Mouse (Mus musculus): ENCODE measurements around the gene Casc4. TPM values are rescaled to one million over a fixed set of nuclear protein-coding genes. Genes with fewer than 3 reads are reported as not detected.

Gene Casc4
- polyA plus RNA-seq, 1 experiment from 2014 or later, result 24.4 TPM

- Histone ChIP-seq H3K4me3 (replicated peaks) (no peak overlapping the region), H3K9ac (replicated peaks) (no peak overlapping the region), H3K9me3 (no peaks in the 10 kb centered on the region), H3K4me1 (replicated peaks) (no peaks in the 10 kb centered on the region), H3K36me3 (no peaks in the 10 kb centered on the region), H3K27me3 (no peaks in the 10 kb centered on the region), H3K27ac (no peak overlapping the region), H3K4me2 (no peak overlapping the region)
- ATAC-seq (ENCODE audit: insufficient number of reproducible peaks, insufficient read depth, low FRiP score, low TSS enrichment, low read depth), result no peak
- WGBS, result 65% methylated on average over 5 of the region's 5 CpGs
Measured at GRCm38 (mm10) chr2:121859380-121859980, 7.3 kb upstream of the Casc4 start.

- H3K4me3 ChIP-seq (replicated peaks), result peak overlapping the region; percentile 83
- H3K9me3 ChIP-seq, result no peaks in the 10 kb centered on the region
- H3K4me2 ChIP-seq, result peak overlapping the region; percentile 80
- no peak for ATAC-seq (ENCODE audit: insufficient number of reproducible peaks, insufficient read depth, low FRiP score, low TSS enrichment, low read depth)
- H3K9ac ChIP-seq (replicated peaks), result peak overlapping the region; percentile 83
- peaks cover 11% of the 10 kb centered on the region; the same call in 1 of the 2 replicates for H3K36me3 ChIP-seq
- peaks cover 8% of the 10 kb centered on the region for H3K4me1 ChIP-seq (replicated peaks)
- peak overlapping the region; percentile 70 for H3K27ac ChIP-seq
- H3K27me3 ChIP-seq, result no peaks in the 10 kb centered on the region
- WGBS, result 3% methylated on average over 18 of the region's 18 CpGs
Measured at GRCm38 (mm10) chr2:121866071-121866601, 634 bp upstream of the Casc4 start.

GRCm38 (mm10) chr2:121867051-121867928, 520 bp downstream of the Casc4 start:
- peak overlapping the region; percentile 83 for H3K4me3 ChIP-seq (replicated peaks)
- peaks cover 11% of the 10 kb centered on the region; the same call in 1 of the 2 replicates for H3K36me3 ChIP-seq
- H3K4me2 ChIP-seq, result peak overlapping the region; percentile 80
- ATAC-seq (ENCODE audit: insufficient number of reproducible peaks, insufficient read depth, low FRiP score, low TSS enrichment, low read depth), result peak; percentile 22
- under 1% methylated on average over 57 of the region's 63 CpGs for WGBS
- peak overlapping the region; percentile 84 for H3K27ac ChIP-seq
- no peaks in the 10 kb centered on the region for H3K27me3 ChIP-seq
- H3K9me3 ChIP-seq, result no peaks in the 10 kb centered on the region
- H3K9ac ChIP-seq (replicated peaks), result peak overlapping the region; percentile 83
- peaks cover 8% of the 10 kb centered on the region for H3K4me1 ChIP-seq (replicated peaks)

GRCm38 (mm10) chr2:121879506-121879905, 12.7 kb downstream of the Casc4 start:
- H3K27me3 ChIP-seq, result no peaks in the 10 kb centered on the region
- H3K36me3 ChIP-seq, result no peaks in the 10 kb centered on the region
- H3K4me1 ChIP-seq (replicated peaks), result no peaks in the 10 kb centered on the region
- ATAC-seq (ENCODE audit: insufficient number of reproducible peaks, insufficient read depth, low FRiP score, low TSS enrichment, low read depth), result no peak
- H3K9ac ChIP-seq (replicated peaks), result no peak overlapping the region
- H3K27ac ChIP-seq, result no peak overlapping the region
- 91% methylated on average over 1 of the region's 1 CpGs for WGBS
- no peaks in the 10 kb centered on the region for H3K9me3 ChIP-seq
- H3K4me3 ChIP-seq (replicated peaks), result no peak overlapping the region
- H3K4me2 ChIP-seq, result no peak overlapping the region

- no peak overlapping the region for H3K4me3 ChIP-seq (replicated peaks)
- 88% methylated on average over 1 of the region's 1 CpGs for WGBS
- no peak overlapping the region for H3K4me2 ChIP-seq
- no peak for ATAC-seq (ENCODE audit: insufficient number of reproducible peaks, insufficient read depth, low FRiP score, low TSS enrichment, low read depth)
- H3K9me3 ChIP-seq, result no peaks in the 10 kb centered on the region
- no peaks in the 10 kb centered on the region for H3K27me3 ChIP-seq
- no peak overlapping the region for H3K27ac ChIP-seq
- H3K9ac ChIP-seq (replicated peaks), result no peak overlapping the region
- no peaks in the 10 kb centered on the region for H3K4me1 ChIP-seq (replicated peaks)
- no peaks in the 10 kb centered on the region for H3K36me3 ChIP-seq
Measured at GRCm38 (mm10) chr2:121885509-121886106, 18.8 kb downstream of the Casc4 start.

- no peaks in the 10 kb centered on the region for H3K4me1 ChIP-seq (replicated peaks)
- H3K4me3 ChIP-seq (replicated peaks), result no peak overlapping the region
- H3K36me3 ChIP-seq, result no peaks in the 10 kb centered on the region
- no peak overlapping the region for H3K27ac ChIP-seq
- no peak for ATAC-seq (ENCODE audit: insufficient number of reproducible peaks, insufficient read depth, low FRiP score, low TSS enrichment, low read depth)
- H3K4me2 ChIP-seq, result no peak overlapping the region
- 90% methylated on average over 1 of the region's 1 CpGs for WGBS
- no peaks in the 10 kb centered on the region for H3K27me3 ChIP-seq
- H3K9ac ChIP-seq (replicated peaks), result no peak overlapping the region
- H3K9me3 ChIP-seq, result no peaks in the 10 kb centered on the region
Measured at GRCm38 (mm10) chr2:121886406-121886805, 19.6 kb downstream of the Casc4 start.

GRCm38 (mm10) chr2:121888720-121889497, 22.1 kb downstream of the Casc4 start:
- no peak for ATAC-seq (ENCODE audit: insufficient number of reproducible peaks, insufficient read depth, low FRiP score, low TSS enrichment, low read depth)
- no peaks in the 10 kb centered on the region for H3K4me1 ChIP-seq (replicated peaks)
- no peak overlapping the region for H3K9ac ChIP-seq (replicated peaks)
- no peaks in the 10 kb centered on the region for H3K9me3 ChIP-seq
- 82% methylated on average over 3 of the region's 3 CpGs for WGBS
- no peak overlapping the region for H3K4me3 ChIP-seq (replicated peaks)
- no peak overlapping the region for H3K4me2 ChIP-seq
- H3K36me3 ChIP-seq, result no peaks in the 10 kb centered on the region
- H3K27me3 ChIP-seq, result no peaks in the 10 kb centered on the region
- H3K27ac ChIP-seq, result no peak overlapping the region

GRCm38 (mm10) chr2:121895261-121895660, 28.5 kb downstream of the Casc4 start:
- WGBS, result 91% methylated on average over 2 of the region's 2 CpGs
- no peak overlapping the region for H3K4me3 ChIP-seq (replicated peaks)
- no peaks in the 10 kb centered on the region for H3K36me3 ChIP-seq
- ATAC-seq (ENCODE audit: insufficient number of reproducible peaks, insufficient read depth, low FRiP score, low TSS enrichment, low read depth), result no peak
- no peak overlapping the region for H3K4me2 ChIP-seq
- H3K4me1 ChIP-seq (replicated peaks), result no peaks in the 10 kb centered on the region
- no peaks in the 10 kb centered on the region for H3K27me3 ChIP-seq
- H3K9me3 ChIP-seq, result no peaks in the 10 kb centered on the region
- H3K9ac ChIP-seq (replicated peaks), result no peak overlapping the region
- no peak overlapping the region for H3K27ac ChIP-seq

- H3K27me3 ChIP-seq, result no peaks in the 10 kb centered on the region
- H3K9ac ChIP-seq (replicated peaks), result no peak overlapping the region
- H3K9me3 ChIP-seq, result no peaks in the 10 kb centered on the region
- WGBS, result 88% methylated on average over 1 of the region's 1 CpGs
- ATAC-seq (ENCODE audit: insufficient number of reproducible peaks, insufficient read depth, low FRiP score, low TSS enrichment, low read depth), result no peak
- H3K36me3 ChIP-seq, result no peaks in the 10 kb centered on the region
- H3K4me2 ChIP-seq, result no peak overlapping the region
- H3K27ac ChIP-seq, result no peak overlapping the region
- no peaks in the 10 kb centered on the region for H3K4me1 ChIP-seq (replicated peaks)
- H3K4me3 ChIP-seq (replicated peaks), result no peak overlapping the region
Measured at GRCm38 (mm10) chr2:121896825-121897224, 30.1 kb downstream of the Casc4 start.

GRCm38 (mm10) chr2:121909975-121910374, 43.2 kb downstream of the Casc4 start:
- no peak overlapping the region for H3K9ac ChIP-seq (replicated peaks)
- H3K4me1 ChIP-seq (replicated peaks), result no peaks in the 10 kb centered on the region
- no peak overlapping the region for H3K27ac ChIP-seq
- ATAC-seq (ENCODE audit: insufficient number of reproducible peaks, insufficient read depth, low FRiP score, low TSS enrichment, low read depth), result no peak
- no peak overlapping the region for H3K4me3 ChIP-seq (replicated peaks)
- H3K36me3 ChIP-seq, result peaks cover 56% of the 10 kb centered on the region
- 79% methylated on average over 3 of the region's 3 CpGs for WGBS
- no peak overlapping the region for H3K4me2 ChIP-seq
- H3K27me3 ChIP-seq, result no peaks in the 10 kb centered on the region
- no peaks in the 10 kb centered on the region for H3K9me3 ChIP-seq
